Mouse (Mus musculus): ENCODE results near the gene Clpp. TPM values are rescaled to one million over a fixed set of nuclear protein-coding genes. Genes with fewer than 3 reads are reported as not detected.

Clpp gene
- polyA plus RNA-seq, 1 experiment from 2014 or later: 186 TPM

DNA sequence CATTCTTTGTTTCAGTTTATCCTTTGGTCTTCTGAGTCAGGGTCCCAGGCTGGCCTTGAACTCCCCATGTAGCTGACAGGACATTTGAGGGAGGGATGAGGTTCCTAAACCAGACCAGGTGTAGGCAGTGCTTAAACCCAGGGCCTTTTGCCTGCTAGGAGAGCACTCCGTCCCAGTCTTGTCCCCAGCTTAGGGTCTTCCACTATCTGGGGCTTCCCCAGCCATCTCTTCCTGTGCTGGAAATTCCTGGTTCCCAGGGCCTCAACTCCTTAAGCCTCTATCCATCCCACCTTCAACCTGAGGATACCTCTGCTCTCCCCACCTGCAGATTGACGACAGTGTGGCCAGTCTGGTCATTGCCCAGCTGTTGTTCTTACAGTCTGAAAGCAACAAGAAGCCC, 861 bp downstream of the Clpp start:
- peak overlapping the region; percentile 83 for H3K9ac ChIP-seq (ENCODE audit: low read length)
- 77% methylated on average over 2 of the region's 2 CpGs for WGBS
- peaks cover 6% of the 10 kb centered on the region for H3K4me1 ChIP-seq (replicated peaks; ENCODE audit: control insufficient read depth, insufficient read depth, low read length)

DNA sequence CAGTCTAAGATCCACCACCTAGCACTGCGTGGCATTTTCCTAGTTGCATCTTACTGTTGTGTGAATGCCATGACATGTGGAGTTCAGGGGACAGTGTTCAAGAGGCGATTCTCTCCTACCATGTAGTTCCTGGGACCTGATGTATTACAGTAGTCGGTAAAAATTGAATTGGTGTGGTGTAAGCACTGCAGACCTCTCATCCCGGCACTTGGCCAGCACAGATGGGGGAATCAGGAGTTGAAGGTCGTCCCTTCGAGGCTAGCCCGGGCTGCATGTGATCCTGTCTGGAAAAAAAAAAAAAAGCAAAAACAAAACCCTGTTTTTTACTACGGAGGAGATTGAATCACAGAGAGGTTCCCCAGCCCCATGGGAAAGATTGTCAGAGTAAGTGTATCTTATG, 4.9 kb downstream of the Clpp start:
- H3K4me2 ChIP-seq (ENCODE audit: low read length): no peak overlapping the region
- peaks cover 12% of the 10 kb centered on the region for H3K4me1 ChIP-seq (replicated peaks; ENCODE audit: control insufficient read depth, insufficient read depth, low read length)
- H3K9ac ChIP-seq (ENCODE audit: low read length): no peak overlapping the region
- H3K27ac ChIP-seq (ENCODE audit: low read depth): no peak overlapping the region
- no peak for ATAC-seq (replicated peaks; ENCODE audit: low FRiP score, low TSS enrichment, low read depth)
- H3K9me3 ChIP-seq (ENCODE audit: control insufficient read depth, low read length): no peaks in the 10 kb centered on the region
- peaks cover 61% of the 10 kb centered on the region for H3K36me3 ChIP-seq (ENCODE audit: control insufficient read depth, insufficient read depth, low read length)
- 87% methylated on average over 8 of the region's 8 CpGs for WGBS
- no peak for DNase-seq (ENCODE audit: low spot score)
- H3K27me3 ChIP-seq (replicated peaks; ENCODE audit: control insufficient read depth, insufficient read depth, low read length): no peaks in the 10 kb centered on the region
- H3K4me3 ChIP-seq (ENCODE audit: low read depth, low read length): no peak overlapping the region

More for the DNA sequence above, 861 bp downstream of the Clpp start:
- Histone ChIP-seq H3K27me3 (replicated peaks; ENCODE audit: control insufficient read depth, insufficient read depth, low read length) (no peaks in the 10 kb centered on the region), H3K36me3 (ENCODE audit: control insufficient read depth, insufficient read depth, low read length) (peaks cover 45% of the 10 kb centered on the region), H3K27ac (ENCODE audit: low read depth) (no peak overlapping the region), H3K4me2 (ENCODE audit: low read length) (peak overlapping the region; percentile 76), H3K4me3 (ENCODE audit: low read depth, low read length) (peak overlapping the region; percentile 93), H3K9me3 (ENCODE audit: control insufficient read depth, low read length) (no peaks in the 10 kb centered on the region)
- DNase-seq (ENCODE audit: low spot score) (no peak), ATAC-seq (replicated peaks; ENCODE audit: low FRiP score, low TSS enrichment, low read depth) (no peak)

DNA sequence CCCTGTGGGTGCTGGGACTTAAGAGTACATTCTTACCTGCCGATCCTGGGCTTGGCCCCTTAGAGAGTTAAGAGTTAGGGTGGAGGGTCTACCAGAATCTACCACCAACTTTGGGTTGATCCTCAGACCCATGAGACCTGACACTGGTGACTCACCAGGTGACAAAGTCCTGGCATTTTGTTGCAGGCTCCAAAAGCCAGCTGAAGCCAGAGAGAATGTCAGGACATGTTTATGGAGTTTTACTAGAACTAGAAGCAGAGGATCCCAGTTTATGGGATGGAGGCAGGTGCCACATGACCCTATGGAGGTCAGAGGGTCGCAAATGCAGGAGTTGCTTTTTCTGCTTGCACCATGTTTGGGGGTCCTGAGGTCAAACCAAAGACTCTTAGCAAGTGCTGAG, 6.4 kb downstream of the Clpp start:
- ATAC-seq (replicated peaks; ENCODE audit: low FRiP score, low TSS enrichment, low read depth) (0 out of 2 replicates have a peak, but pooled peaks have one; percentile 2), DNase-seq (ENCODE audit: low spot score) (no peak)
- H3K4me1 ChIP-seq (replicated peaks; ENCODE audit: control insufficient read depth, insufficient read depth, low read length): peaks cover 6% of the 10 kb centered on the region
- 0 out of 2 replicates have a peak overlapping the region, but pooled peaks have one; percentile 76 for H3K4me3 ChIP-seq (ENCODE audit: low read depth, low read length)
- H3K9me3 ChIP-seq (ENCODE audit: control insufficient read depth, low read length): no peaks in the 10 kb centered on the region
- no peak overlapping the region for H3K27ac ChIP-seq (ENCODE audit: low read depth)
- peak overlapping the region; percentile 65 for H3K4me2 ChIP-seq (ENCODE audit: low read length)
- no peak overlapping the region for H3K9ac ChIP-seq (ENCODE audit: low read length)
- no peaks in the 10 kb centered on the region for H3K27me3 ChIP-seq (replicated peaks; ENCODE audit: control insufficient read depth, insufficient read depth, low read length)
- WGBS: 73% methylated on average over 2 of the region's 2 CpGs
- peaks cover 61% of the 10 kb centered on the region for H3K36me3 ChIP-seq (ENCODE audit: control insufficient read depth, insufficient read depth, low read length)

DNA sequence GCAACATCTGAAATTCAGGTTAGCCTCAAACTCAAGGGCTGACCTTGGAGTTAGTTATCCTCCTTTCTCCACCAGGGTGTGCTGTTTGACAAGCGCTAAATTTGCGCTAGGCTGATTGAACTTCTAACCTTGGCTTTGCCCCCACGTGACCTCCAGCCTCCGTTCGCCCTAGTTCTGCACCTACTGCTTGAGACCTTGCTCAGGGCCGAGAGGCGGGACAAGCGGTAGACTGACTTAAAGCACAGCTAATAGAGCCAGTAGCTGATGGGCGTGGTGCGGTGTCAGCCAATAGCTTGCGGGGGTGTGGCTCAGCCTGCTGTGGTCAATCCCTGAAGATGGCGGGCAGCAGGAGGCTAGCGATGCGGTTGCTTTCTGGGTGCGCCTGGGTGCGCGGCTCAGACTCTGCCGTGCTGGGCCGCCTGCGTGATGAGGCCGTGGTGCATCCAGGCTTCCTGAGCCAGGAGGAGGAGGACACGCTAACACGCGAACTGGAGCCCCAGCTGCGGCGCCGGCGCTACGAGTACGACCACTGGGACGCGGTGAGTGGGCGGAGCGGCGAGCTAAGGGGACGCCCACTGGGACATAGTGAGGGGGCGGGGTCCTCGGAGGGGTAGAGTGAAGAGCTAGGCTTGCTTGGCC, 7.0 kb downstream of the Clpp start, which contains the start of gene Alkbh7:
TSS of gene Alkbh7 (plus strand) at position 311 of the 639 bp plus-strand sequence.
- WGBS: under 1% methylated on average over 38 of the region's 38 CpGs
- H3K4me3 ChIP-seq (ENCODE audit: low read depth, low read length): peak within 1 kb of the TSS; percentile 76

DNA sequence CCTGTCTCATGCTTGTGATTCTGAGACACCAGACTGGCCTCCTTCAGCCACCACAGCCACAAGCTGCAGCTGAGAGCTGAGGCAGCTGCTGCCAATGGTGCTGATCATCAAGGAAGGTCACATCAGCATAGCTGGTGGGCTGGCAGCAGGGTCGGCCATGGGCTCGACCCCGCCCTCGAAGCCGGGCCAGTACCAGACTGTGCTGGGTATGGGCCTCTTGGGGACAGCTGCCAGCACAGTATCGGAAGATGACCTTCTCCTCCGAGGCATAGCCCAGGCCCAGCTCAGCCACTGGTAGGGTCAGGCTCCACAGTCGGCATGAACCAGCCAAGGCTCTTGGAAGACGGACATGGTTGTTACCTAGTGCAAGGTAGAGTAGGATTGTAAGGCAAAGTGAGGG, 9.3 kb downstream of the Clpp start:
- no peak for DNase-seq (ENCODE audit: low spot score)
- WGBS: 93% methylated on average over 9 of the region's 9 CpGs
- Histone ChIP-seq H3K27ac (ENCODE audit: low read depth) (no peak overlapping the region), H3K4me1 (replicated peaks; ENCODE audit: control insufficient read depth, insufficient read depth, low read length) (peaks cover 6% of the 10 kb centered on the region), H3K9ac (ENCODE audit: low read length) (no peak overlapping the region), H3K4me2 (ENCODE audit: low read length) (no peak overlapping the region), H3K27me3 (replicated peaks; ENCODE audit: control insufficient read depth, insufficient read depth, low read length) (no peaks in the 10 kb centered on the region), H3K9me3 (ENCODE audit: control insufficient read depth, low read length) (no peaks in the 10 kb centered on the region), H3K36me3 (ENCODE audit: control insufficient read depth, insufficient read depth, low read length) (peaks cover 52% of the 10 kb centered on the region), H3K4me3 (ENCODE audit: low read depth, low read length) (no peak overlapping the region)
- ATAC-seq (replicated peaks; ENCODE audit: low FRiP score, low TSS enrichment, low read depth): no peak

More for the DNA sequence above, 7.0 kb downstream of the Clpp start, which contains the start of gene Alkbh7:
- Histone ChIP-seq H3K9ac (ENCODE audit: low read length) (peak within 1 kb of the TSS; percentile 59), H3K9me3 (ENCODE audit: control insufficient read depth, low read length) (no peaks in the 10 kb centered on the region), H3K4me2 (ENCODE audit: low read length) (peak within 1 kb of the TSS; percentile 65), H3K27ac (ENCODE audit: low read depth) (peak within 1 kb of the TSS; percentile 40; the same call in 1 of the 2 replicates), H3K36me3 (ENCODE audit: control insufficient read depth, insufficient read depth, low read length) (peaks cover 54% of the 10 kb centered on the region), H3K4me1 (replicated peaks; ENCODE audit: control insufficient read depth, insufficient read depth, low read length) (peaks cover 6% of the 10 kb centered on the region), H3K27me3 (replicated peaks; ENCODE audit: control insufficient read depth, insufficient read depth, low read length) (no peaks in the 10 kb centered on the region)
- ATAC-seq (replicated peaks; ENCODE audit: low FRiP score, low TSS enrichment, low read depth): peak; percentile 99
- peak; percentile 94 for DNase-seq (ENCODE audit: low spot score)

DNA sequence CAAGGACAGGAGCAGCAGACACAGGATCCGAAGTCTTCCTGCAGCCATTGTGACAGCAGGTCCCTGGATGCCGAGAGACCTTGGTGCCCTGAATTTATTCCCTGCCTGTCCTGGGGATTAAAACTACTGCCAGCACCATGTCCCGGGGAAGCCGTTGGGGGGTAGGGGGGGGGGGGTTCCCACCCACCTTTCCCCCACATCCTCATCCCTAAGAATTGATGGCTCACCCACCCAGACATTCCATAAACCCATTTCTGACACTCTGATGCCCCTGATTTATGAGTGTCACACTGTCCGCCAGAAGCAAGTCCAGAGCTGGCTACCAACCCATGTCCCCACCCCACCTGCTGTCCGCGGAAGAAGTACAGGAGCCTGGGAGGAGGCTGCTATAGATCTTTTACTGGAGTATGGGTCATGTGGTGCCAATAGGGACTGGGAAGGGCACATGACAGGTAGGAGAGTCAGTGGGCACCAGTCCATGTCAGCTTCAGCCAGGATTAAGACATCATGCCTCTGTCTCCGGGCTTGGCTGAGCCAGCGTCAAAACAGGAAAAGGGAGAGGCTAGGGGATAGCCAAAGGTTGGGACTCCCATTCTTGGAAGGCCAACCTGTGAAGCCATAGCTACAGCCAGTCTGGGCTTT, 10.0 kb downstream of the Clpp start, which contains the start of gene Pspn:
TSS of gene Pspn (minus strand) at position 51 of the 642 bp plus-strand sequence.
- Histone ChIP-seq H3K27me3 (replicated peaks; ENCODE audit: control insufficient read depth, insufficient read depth, low read length) (no peaks in the 10 kb centered on the region), H3K36me3 (ENCODE audit: control insufficient read depth, insufficient read depth, low read length) (peaks cover 52% of the 10 kb centered on the region), H3K4me2 (ENCODE audit: low read length) (no peak within 1 kb of the TSS), H3K9ac (ENCODE audit: low read length) (no peak within 1 kb of the TSS), H3K4me1 (replicated peaks; ENCODE audit: control insufficient read depth, insufficient read depth, low read length) (peaks cover 6% of the 10 kb centered on the region), H3K27ac (ENCODE audit: low read depth) (no peak within 1 kb of the TSS), H3K9me3 (ENCODE audit: control insufficient read depth, low read length) (no peaks in the 10 kb centered on the region), H3K4me3 (ENCODE audit: low read depth, low read length) (no peak within 1 kb of the TSS)
- 89% methylated on average over 9 of the region's 9 CpGs for WGBS
- DNase-seq (ENCODE audit: low spot score): no peak
- no peak for ATAC-seq (replicated peaks; ENCODE audit: low FRiP score, low TSS enrichment, low read depth)

DNA sequence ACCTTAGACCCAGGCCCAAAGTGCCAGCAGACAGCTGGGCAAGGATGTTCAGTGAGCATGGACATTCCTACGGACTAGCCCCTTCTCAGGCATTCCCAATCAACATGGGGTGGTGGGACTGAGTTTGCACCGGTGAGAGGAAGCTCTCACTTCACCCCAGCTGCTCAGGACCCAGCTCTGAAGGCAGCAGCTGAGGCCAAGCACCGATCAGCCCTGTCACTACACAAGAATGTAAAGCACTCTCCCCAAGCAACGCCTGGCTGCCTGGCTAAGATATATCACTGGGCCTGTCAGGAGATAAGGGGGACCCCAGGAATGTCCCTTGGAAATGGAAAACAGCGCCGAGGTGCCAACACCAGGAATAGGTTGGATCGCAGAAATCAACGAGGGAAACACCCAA, 11.1 kb downstream of the Clpp start:
- H3K4me2 ChIP-seq (ENCODE audit: low read length): no peak overlapping the region
- ATAC-seq (replicated peaks; ENCODE audit: low FRiP score, low TSS enrichment, low read depth): no peak
- H3K4me3 ChIP-seq (ENCODE audit: low read depth, low read length): no peak overlapping the region
- no peaks in the 10 kb centered on the region for H3K27me3 ChIP-seq (replicated peaks; ENCODE audit: control insufficient read depth, insufficient read depth, low read length)
- no peaks in the 10 kb centered on the region for H3K9me3 ChIP-seq (ENCODE audit: control insufficient read depth, low read length)
- H3K27ac ChIP-seq (ENCODE audit: low read depth): no peak overlapping the region
- no peak overlapping the region for H3K9ac ChIP-seq (ENCODE audit: low read length)
- no peak for DNase-seq (ENCODE audit: low spot score)
- H3K36me3 ChIP-seq (ENCODE audit: control insufficient read depth, insufficient read depth, low read length): peaks cover 52% of the 10 kb centered on the region
- peaks cover 6% of the 10 kb centered on the region for H3K4me1 ChIP-seq (replicated peaks; ENCODE audit: control insufficient read depth, insufficient read depth, low read length)
- WGBS: 50% methylated on average over 8 of the region's 8 CpGs

DNA sequence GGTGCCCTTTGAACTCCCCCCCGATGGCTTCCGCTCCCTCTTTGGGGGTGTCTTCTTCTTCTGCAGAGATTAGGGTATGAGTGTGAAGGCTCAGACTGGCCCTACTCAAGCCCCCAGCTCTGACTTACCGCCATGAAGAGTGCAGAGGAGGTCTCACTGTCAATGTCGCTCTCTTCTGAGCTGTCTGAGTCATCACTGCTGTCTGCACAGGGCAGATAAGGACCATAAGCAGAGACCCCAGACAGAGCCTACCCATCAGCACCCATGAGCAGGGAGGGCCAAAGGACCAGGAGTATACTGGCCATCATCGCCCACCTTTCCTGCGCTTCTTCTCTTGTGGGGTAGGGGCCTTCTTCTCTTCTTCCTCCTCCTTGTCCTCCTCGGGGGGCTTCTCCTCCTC, 13.9 kb downstream of the Clpp start:
- WGBS: 93% methylated on average over 7 of the region's 7 CpGs
- Histone ChIP-seq H3K27ac (ENCODE audit: low read depth) (no peak overlapping the region), H3K4me1 (replicated peaks; ENCODE audit: control insufficient read depth, insufficient read depth, low read length) (no peaks in the 10 kb centered on the region), H3K4me3 (ENCODE audit: low read depth, low read length) (no peak overlapping the region), H3K27me3 (replicated peaks; ENCODE audit: control insufficient read depth, insufficient read depth, low read length) (no peaks in the 10 kb centered on the region), H3K4me2 (ENCODE audit: low read length) (no peak overlapping the region), H3K9me3 (ENCODE audit: control insufficient read depth, low read length) (no peaks in the 10 kb centered on the region), H3K36me3 (ENCODE audit: control insufficient read depth, insufficient read depth, low read length) (peaks cover 71% of the 10 kb centered on the region), H3K9ac (ENCODE audit: low read length) (no peak overlapping the region)
- no peak for DNase-seq (ENCODE audit: low spot score)
- ATAC-seq (replicated peaks; ENCODE audit: low FRiP score, low TSS enrichment, low read depth): no peak

Data from intestine, embryonic 14.5 days (tissue).